In genomic region chr6:84968531-84968930, GRCm38 (mm10) we compare ENCODE assay signal across 28 mouse cellular contexts.
"Had no signal": no experiment of that assay in that cellular context is flagged by ENCODE, and none has a peak within 500 bp of the region (broad histone marks: within the 10 kb centered on the region; RNA-seq: fewer than 3 reads in every experiment).

No protein-coding gene starts in this region.

- DNase-seq: gastrocnemius, postnatal 25 days; heart, adult 18-20 months; heart, postnatal 10 days; heart, postnatal 4 days; kidney, adult 11 months; kidney, adult 2 months; kidney, adult 9 months; kidney, postnatal 14 days; kidney, postnatal 36 days; layer of hippocampus, adult 9-11 months; layer of hippocampus, postnatal 36 days; liver; liver, embryonic 13.5 days; liver, postnatal 0 days; lung, adult 2 months had no signal

- H3K27ac ChIP-seq: heart, embryonic 10.5 days; hindbrain, embryonic 10.5 days; hindbrain, embryonic 12.5 days; hindbrain, embryonic 15.5 days; hindbrain, postnatal 0 days; kidney, embryonic 15.5 days; kidney, postnatal 0 days; limb, embryonic 10.5 days; liver, embryonic 13.5 days; liver, embryonic 15.5 days had no signal

- H3K36me3 ChIP-seq: heart, embryonic 10.5 days; heart, embryonic 12.5 days; hindbrain, embryonic 10.5 days; hindbrain, embryonic 12.5 days; hindbrain, embryonic 15.5 days; kidney, embryonic 15.5 days; limb, embryonic 10.5 days; limb, embryonic 12.5 days; liver, embryonic 13.5 days; liver, embryonic 15.5 days had no signal

- ATAC-seq: hindbrain, postnatal 0 days; intestine, embryonic 16.5 days; liver, postnatal 0 days had no signal

- H3K4me3 ChIP-seq: heart, embryonic 10.5 days; heart, embryonic 12.5 days; hindbrain, embryonic 10.5 days; hindbrain, embryonic 12.5 days; hindbrain, embryonic 15.5 days; kidney, embryonic 15.5 days; limb, embryonic 10.5 days; limb, embryonic 12.5 days; liver, embryonic 13.5 days; liver, embryonic 15.5 days had no signal

- H3K27me3 ChIP-seq: heart, embryonic 12.5 days; hindbrain, embryonic 12.5 days; hindbrain, embryonic 15.5 days; kidney, embryonic 15.5 days; limb, embryonic 12.5 days; liver, embryonic 13.5 days; liver, embryonic 15.5 days had no signal

- H3K9ac ChIP-seq: heart, embryonic 12.5 days; hindbrain, embryonic 12.5 days; hindbrain, embryonic 15.5 days; kidney, embryonic 15.5 days; limb, embryonic 12.5 days; liver, embryonic 13.5 days; liver, embryonic 15.5 days; liver, postnatal 0 days had no signal

- H3K9me3 ChIP-seq: heart, embryonic 10.5 days; heart, embryonic 12.5 days; hindbrain, embryonic 10.5 days; hindbrain, embryonic 12.5 days; hindbrain, embryonic 15.5 days; kidney, embryonic 15.5 days; limb, embryonic 10.5 days; limb, embryonic 12.5 days; liver, embryonic 13.5 days; liver, embryonic 15.5 days had no signal

- H3K4me2 ChIP-seq: heart, embryonic 12.5 days; hindbrain, embryonic 12.5 days; hindbrain, embryonic 15.5 days; kidney, embryonic 15.5 days; limb, embryonic 12.5 days; liver, embryonic 11.5 days; liver, embryonic 13.5 days; liver, embryonic 15.5 days had no signal

- H3K4me1 ChIP-seq: heart, embryonic 10.5 days; heart, embryonic 12.5 days; hindbrain, embryonic 10.5 days; hindbrain, embryonic 15.5 days; kidney, embryonic 15.5 days; limb, embryonic 10.5 days; liver, embryonic 13.5 days; liver, embryonic 15.5 days had no signal
